Mouse (Mus musculus): Measurements from ENCODE around the gene Chn2.

- TF ChIP-seq GATA1 (IDR thresholded peaks at IDR 0.05; ENCODE audit: borderline replicate concordance, low read length) (no peak), FLI1 (IDR thresholded peaks at IDR 0.05; ENCODE audit: low read length) (no peak)
These were observed 101.1 kb downstream of the Chn2 start for GRCm38 (mm10) chr6:54140488-54140887.
